Comparison of ENCODE assay signal across 14 mouse cellular contexts in genomic region chr14:54594631-54595414, GRCm38 (mm10). TPM values are rescaled to one million over a fixed set of nuclear protein-coding genes. Genes with fewer than 3 reads are reported as not detected.
DNase-seq lines count a peak whose midpoint lies in the region; ATAC-seq lines count a peak whose summit lies in the region.
"Had no signal": no experiment of that assay in that cellular context is flagged by ENCODE, and none has a peak within 500 bp of the region (broad histone marks: within the 10 kb centered on the region; RNA-seq: fewer than 3 reads in every experiment).

No protein-coding gene starts in this region.

- no peaks in the 10 kb centered on the region for H3K27me3 ChIP-seq in forebrain, embryonic 10.5 days (ENCODE audit: poor library complexity, severe bottlenecking)
- H3K27me3 ChIP-seq in forebrain, embryonic 13.5 days, result no peaks in the 10 kb centered on the region
- no peaks in the 10 kb centered on the region for H3K27me3 ChIP-seq in hindbrain, embryonic 13.5 days
- H3K27me3 ChIP-seq in hindbrain, embryonic 11.5 days (ENCODE audit: control insufficient read depth, insufficient read depth, low read length), result no peaks in the 10 kb centered on the region
- no peaks in the 10 kb centered on the region for H3K27me3 ChIP-seq in neural tube, embryonic 13.5 days
- no peaks in the 10 kb centered on the region for H3K27me3 ChIP-seq in neural tube, embryonic 15.5 days (replicated peaks)
- no peaks in the 10 kb centered on the region for H3K27me3 ChIP-seq in limb, embryonic 12.5 days

- H3K9me3 ChIP-seq in forebrain, embryonic 10.5 days, result peaks cover 8% of the 10 kb centered on the region; the same call in 1 of the 2 replicates
- no peaks in the 10 kb centered on the region for H3K9me3 ChIP-seq in forebrain, embryonic 13.5 days (replicated peaks)
- H3K9me3 ChIP-seq in hindbrain, embryonic 13.5 days, result no peaks in the 10 kb centered on the region
- H3K9me3 ChIP-seq in hindbrain, embryonic 11.5 days (ENCODE audit: control insufficient read depth, low read length), result no peaks in the 10 kb centered on the region
- H3K9me3 ChIP-seq in neural tube, embryonic 13.5 days, result no peaks in the 10 kb centered on the region
- no peaks in the 10 kb centered on the region for H3K9me3 ChIP-seq in neural tube, embryonic 15.5 days (replicated peaks)
- H3K9me3 ChIP-seq in limb, embryonic 12.5 days, result 0 out of 2 replicates have a peak, but pooled peaks cover 7% of the 10 kb centered on the region
- H3K9me3 ChIP-seq: G1E had no signal

- H3K4me1 ChIP-seq in forebrain, embryonic 10.5 days, result peaks cover 9% of the 10 kb centered on the region
- H3K4me1 ChIP-seq in forebrain, embryonic 13.5 days, result 0 out of 2 replicates have a peak, but pooled peaks cover 4% of the 10 kb centered on the region
- peaks cover 7% of the 10 kb centered on the region; the same call in 1 of the 2 replicates for H3K4me1 ChIP-seq in hindbrain, embryonic 13.5 days (replicated peaks)
- no peaks in the 10 kb centered on the region for H3K4me1 ChIP-seq in hindbrain, embryonic 11.5 days (replicated peaks; ENCODE audit: control insufficient read depth, insufficient read depth, low read length)
- H3K4me1 ChIP-seq in neural tube, embryonic 13.5 days (replicated peaks), result peaks cover 14% of the 10 kb centered on the region
- H3K4me1 ChIP-seq in neural tube, embryonic 15.5 days, result peaks cover 9% of the 10 kb centered on the region
- H3K4me1 ChIP-seq in limb, embryonic 12.5 days (replicated peaks), result peaks cover 7% of the 10 kb centered on the region

- 67% methylated on average over 28 of the region's 28 CpGs for WGBS in forebrain, embryonic 10.5 days
- 71% methylated on average over 27 of the region's 28 CpGs for WGBS in forebrain, embryonic 13.5 days
- 70% methylated on average over 27 of the region's 28 CpGs for WGBS in hindbrain, embryonic 13.5 days
- WGBS in hindbrain, embryonic 11.5 days, result 68% methylated on average over 27 of the region's 28 CpGs
- 65% methylated on average over 28 of the region's 28 CpGs for WGBS in neural tube, embryonic 13.5 days
- 69% methylated on average over 27 of the region's 28 CpGs for WGBS in neural tube, embryonic 15.5 days
- 71% methylated on average over 27 of the region's 28 CpGs for WGBS in limb, embryonic 12.5 days

- no peak for DNase-seq in forebrain, embryonic 10.5 days (ENCODE audit: extremely low spot score, low spot score)
- DNase-seq in hindbrain, embryonic 11.5 days (ENCODE audit: low spot score), result no peak
- DNase-seq in neural tube, embryonic 10.5 days (ENCODE audit: extremely low spot score, low spot score), result no peak
- DNase-seq: cerebellum, postnatal 14 days; gastrocnemius, postnatal 36 days; lung, postnatal 36 days had no signal

- H3K36me3 ChIP-seq in forebrain, embryonic 10.5 days (replicated peaks), result peaks cover 51% of the 10 kb centered on the region
- peaks cover 17% of the 10 kb centered on the region; the same call in 1 of the 2 replicates for H3K36me3 ChIP-seq in forebrain, embryonic 13.5 days (ENCODE audit: poor library complexity, severe bottlenecking)
- H3K36me3 ChIP-seq in hindbrain, embryonic 13.5 days, result peaks cover 32% of the 10 kb centered on the region
- H3K36me3 ChIP-seq in hindbrain, embryonic 11.5 days (ENCODE audit: control insufficient read depth, insufficient read depth, low read length), result peaks cover 2% of the 10 kb centered on the region; the same call in 1 of the 2 replicates
- peaks cover 38% of the 10 kb centered on the region for H3K36me3 ChIP-seq in neural tube, embryonic 13.5 days
- peaks cover 7% of the 10 kb centered on the region; the same call in 1 of the 2 replicates for H3K36me3 ChIP-seq in neural tube, embryonic 15.5 days
- peaks cover 59% of the 10 kb centered on the region for H3K36me3 ChIP-seq in limb, embryonic 12.5 days

- no peak overlapping the region for H3K4me2 ChIP-seq in forebrain, embryonic 13.5 days
- H3K4me2 ChIP-seq in hindbrain, embryonic 13.5 days, result no peak overlapping the region
- H3K4me2 ChIP-seq in hindbrain, embryonic 11.5 days (replicated peaks; ENCODE audit: low read depth, low read length), result no peak overlapping the region
- H3K4me2 ChIP-seq in neural tube, embryonic 13.5 days, result no peak overlapping the region
- no peak overlapping the region for H3K4me2 ChIP-seq in neural tube, embryonic 15.5 days
- no peak overlapping the region for H3K4me2 ChIP-seq in limb, embryonic 12.5 days

- H3K4me3 ChIP-seq in forebrain, embryonic 10.5 days, result peak overlapping the region; percentile 3; the same call in 1 of the 2 replicates
- H3K4me3 ChIP-seq in forebrain, embryonic 13.5 days, result no peak overlapping the region
- no peak overlapping the region for H3K4me3 ChIP-seq in hindbrain, embryonic 13.5 days
- H3K4me3 ChIP-seq in hindbrain, embryonic 11.5 days (ENCODE audit: low read depth, low read length), result no peak overlapping the region
- no peak overlapping the region for H3K4me3 ChIP-seq in neural tube, embryonic 13.5 days
- H3K4me3 ChIP-seq in neural tube, embryonic 15.5 days (replicated peaks), result no peak overlapping the region
- no peak overlapping the region for H3K4me3 ChIP-seq in limb, embryonic 12.5 days (replicated peaks)

- no peak overlapping the region for H3K9ac ChIP-seq in forebrain, embryonic 13.5 days
- H3K9ac ChIP-seq in hindbrain, embryonic 13.5 days, result 0 out of 2 replicates have a peak overlapping the region, but pooled peaks have one; percentile 29
- H3K9ac ChIP-seq in hindbrain, embryonic 11.5 days (ENCODE audit: low read depth, low read length), result no peak overlapping the region
- no peak overlapping the region for H3K9ac ChIP-seq in neural tube, embryonic 13.5 days
- no peak overlapping the region for H3K9ac ChIP-seq in neural tube, embryonic 15.5 days (replicated peaks)
- H3K9ac ChIP-seq in limb, embryonic 12.5 days (replicated peaks), result no peak overlapping the region

- 0 out of 2 replicates have a peak overlapping the region, but pooled peaks have one; percentile 25 for H3K27ac ChIP-seq in forebrain, embryonic 10.5 days
- no peak overlapping the region for H3K27ac ChIP-seq in forebrain, embryonic 13.5 days
- H3K27ac ChIP-seq in hindbrain, embryonic 13.5 days, result no peak overlapping the region
- H3K27ac ChIP-seq in hindbrain, embryonic 11.5 days (ENCODE audit: low read depth, low read length), result no peak overlapping the region
- peak overlapping the region; percentile 28; the same call in 1 of the 2 replicates for H3K27ac ChIP-seq in neural tube, embryonic 13.5 days (replicated peaks)
- no peak overlapping the region for H3K27ac ChIP-seq in neural tube, embryonic 15.5 days (replicated peaks)
- H3K27ac ChIP-seq in limb, embryonic 12.5 days, result no peak overlapping the region

- ATAC-seq in forebrain, embryonic 13.5 days, result no peak
- no peak for ATAC-seq in hindbrain, embryonic 13.5 days (ENCODE audit: low FRiP score)
- no peak for ATAC-seq in hindbrain, embryonic 11.5 days (ENCODE audit: low FRiP score)
- ATAC-seq in neural tube, embryonic 13.5 days (ENCODE audit: low read depth), result no peak
- ATAC-seq in neural tube, embryonic 15.5 days (ENCODE audit: low FRiP score), result no peak
- 0 out of 2 replicates have a peak, but pooled peaks have one; percentile 20 for ATAC-seq in limb, embryonic 12.5 days (ENCODE audit: insufficient number of reproducible peaks, insufficient read depth, low FRiP score, low TSS enrichment, low read depth)
- ATAC-seq: activated CD4-positive, CD25-positive, alpha-beta regulatory T cell, adult 4 months; intestine, postnatal 0 days had no signal

RNA-seq across cellular contexts. Expression of gene 4931414P19Rik, which starts 11.0 kb away (rescaled TPM):
- 9.5 and 11.0 TPM in 2 replicates for polyA plus RNA-seq in forebrain, embryonic 10.5 days (2016; fragmentation: Nextera tagmentation; extraction: Ambion mirVana)
- 8.3 and 9.4 TPM in 2 replicates for polyA plus RNA-seq in forebrain, embryonic 13.5 days (2015; fragmentation: Nextera tagmentation; extraction: Ambion mirVana)
- 6.8 and 7.6 TPM in 2 replicates for polyA plus RNA-seq in hindbrain, embryonic 13.5 days (2015; fragmentation: Nextera tagmentation; extraction: Ambion mirVana)
- 6.2 and 6.9 TPM in 2 replicates for polyA plus RNA-seq in hindbrain, embryonic 11.5 days (2014; fragmentation: Nextera tagmentation; extraction: Ambion mirVana)
- 7.6 and 8.3 TPM in 2 replicates for polyA plus RNA-seq in neural tube, embryonic 13.5 days (2015; fragmentation: Nextera tagmentation; extraction: Ambion mirVana)
- polyA plus RNA-seq in neural tube, embryonic 15.5 days (2015; fragmentation: Nextera tagmentation; extraction: Ambion mirVana), result 4.4 and 6.5 TPM in 2 replicates
- 9.7 and 10.7 TPM in 2 replicates for polyA plus RNA-seq in limb, embryonic 12.5 days (2016; fragmentation: Nextera tagmentation; extraction: Ambion mirVana)

RNA-seq across cellular contexts. Expression of gene Ajuba, which starts 17.5 kb away (rescaled TPM):
- polyA plus RNA-seq in forebrain, embryonic 10.5 days (2016; fragmentation: Nextera tagmentation; extraction: Ambion mirVana), result 79.1 and 98.7 TPM in 2 replicates
- 18.8 and 20.3 TPM in 2 replicates for polyA plus RNA-seq in forebrain, embryonic 13.5 days (2015; fragmentation: Nextera tagmentation; extraction: Ambion mirVana)
- 9.8 and 10.0 TPM in 2 replicates for polyA plus RNA-seq in hindbrain, embryonic 13.5 days (2015; fragmentation: Nextera tagmentation; extraction: Ambion mirVana)
- 23.2 and 29.4 TPM in 2 replicates for polyA plus RNA-seq in hindbrain, embryonic 11.5 days (2014; fragmentation: Nextera tagmentation; extraction: Ambion mirVana)
- polyA plus RNA-seq in neural tube, embryonic 13.5 days (2015; fragmentation: Nextera tagmentation; extraction: Ambion mirVana), result 11.3 and 15.5 TPM in 2 replicates
- 6.1 and 12.9 TPM in 2 replicates for polyA plus RNA-seq in neural tube, embryonic 15.5 days (2015; fragmentation: Nextera tagmentation; extraction: Ambion mirVana)
- 68.9 and 72.2 TPM in 2 replicates for polyA plus RNA-seq in limb, embryonic 12.5 days (2016; fragmentation: Nextera tagmentation; extraction: Ambion mirVana)
- polyA plus RNA-seq: G1E had no signal

RNA-seq across cellular contexts. Expression of gene Psmb5, which starts 23.0 kb away (rescaled TPM):
- 478 and 497 TPM in 2 replicates for polyA plus RNA-seq in forebrain, embryonic 10.5 days (2016; fragmentation: Nextera tagmentation; extraction: Ambion mirVana)
- polyA plus RNA-seq in forebrain, embryonic 13.5 days (2015; fragmentation: Nextera tagmentation; extraction: Ambion mirVana), result 462 and 492 TPM in 2 replicates
- 439 and 447 TPM in 2 replicates for polyA plus RNA-seq in hindbrain, embryonic 13.5 days (2015; fragmentation: Nextera tagmentation; extraction: Ambion mirVana)
- polyA plus RNA-seq in hindbrain, embryonic 11.5 days (2014; fragmentation: Nextera tagmentation; extraction: Ambion mirVana), result 439 and 455 TPM in 2 replicates
- 466 and 501 TPM in 2 replicates for polyA plus RNA-seq in neural tube, embryonic 13.5 days (2015; fragmentation: Nextera tagmentation; extraction: Ambion mirVana)
- 446 and 448 TPM in 2 replicates for polyA plus RNA-seq in neural tube, embryonic 15.5 days (2015; fragmentation: Nextera tagmentation; extraction: Ambion mirVana)
- polyA plus RNA-seq in limb, embryonic 12.5 days (2016; fragmentation: Nextera tagmentation; extraction: Ambion mirVana), result 410 and 432 TPM in 2 replicates

RNA-seq across cellular contexts. Expression of gene Psmb11, which starts 26.4 kb away (rescaled TPM):
- polyA plus RNA-seq in forebrain, embryonic 10.5 days (2016; fragmentation: Nextera tagmentation; extraction: Ambion mirVana), result 0.05 and 0.12 TPM in 2 replicates
- 0.04 TPM in 1 of 2 replicates, not detected in the other for polyA plus RNA-seq in forebrain, embryonic 13.5 days (2015; fragmentation: Nextera tagmentation; extraction: Ambion mirVana)
- not detected in 2 replicates for polyA plus RNA-seq in hindbrain, embryonic 13.5 days (2015; fragmentation: Nextera tagmentation; extraction: Ambion mirVana)
- not detected in 2 replicates for polyA plus RNA-seq in hindbrain, embryonic 11.5 days (2014; fragmentation: Nextera tagmentation; extraction: Ambion mirVana)
- polyA plus RNA-seq in neural tube, embryonic 13.5 days (2015; fragmentation: Nextera tagmentation; extraction: Ambion mirVana), result 0.07 TPM in 1 of 2 replicates, not detected in the other
- 0.04 and 27.8 TPM in 2 replicates for polyA plus RNA-seq in neural tube, embryonic 15.5 days (2015; fragmentation: Nextera tagmentation; extraction: Ambion mirVana)
- 0.06 and 0.29 TPM in 2 replicates for polyA plus RNA-seq in limb, embryonic 12.5 days (2016; fragmentation: Nextera tagmentation; extraction: Ambion mirVana)
- polyA plus RNA-seq: activated CD4-positive, CD25-positive, alpha-beta regulatory T cell, adult 4 months; G1E; intestine, postnatal 0 days had no signal

RNA-seq across cellular contexts. Expression of gene Haus4, which starts 40.4 kb away (rescaled TPM):
- polyA plus RNA-seq in forebrain, embryonic 10.5 days (2016; fragmentation: Nextera tagmentation; extraction: Ambion mirVana), result 59.1 and 65.4 TPM in 2 replicates
- polyA plus RNA-seq in forebrain, embryonic 13.5 days (2015; fragmentation: Nextera tagmentation; extraction: Ambion mirVana), result 39.7 and 43.1 TPM in 2 replicates
- polyA plus RNA-seq in hindbrain, embryonic 13.5 days (2015; fragmentation: Nextera tagmentation; extraction: Ambion mirVana), result 19.8 and 21.3 TPM in 2 replicates
- polyA plus RNA-seq in hindbrain, embryonic 11.5 days (2014; fragmentation: Nextera tagmentation; extraction: Ambion mirVana), result 34.8 and 35.7 TPM in 2 replicates
- polyA plus RNA-seq in neural tube, embryonic 13.5 days (2015; fragmentation: Nextera tagmentation; extraction: Ambion mirVana), result 26.3 and 28.6 TPM in 2 replicates
- polyA plus RNA-seq in neural tube, embryonic 15.5 days (2015; fragmentation: Nextera tagmentation; extraction: Ambion mirVana), result 20.5 and 34.8 TPM in 2 replicates
- 54.5 and 58.1 TPM in 2 replicates for polyA plus RNA-seq in limb, embryonic 12.5 days (2016; fragmentation: Nextera tagmentation; extraction: Ambion mirVana)

Comparison
In these comparisons a context has a peak if more than half of its experiments do, and no peak if none do; other contexts are left out.
1. H3K27ac ChIP-seq: peak in forebrain, embryonic 10.5 days (single experiment) and neural tube, embryonic 13.5 days (single experiment); none in forebrain, embryonic 13.5 days (single experiment), hindbrain, embryonic 13.5 days (single experiment), hindbrain, embryonic 11.5 days (single experiment), neural tube, embryonic 15.5 days (single experiment) and limb, embryonic 12.5 days (single experiment).